Mouse (Mus musculus) cerebellum, adult 18-20 months (tissue): ENCODE data around the gene Dyrk2.

ENCODE experiments used
- DNase-seq, 2 experiments: peaks; one replicate each; pipeline ENCODE4 v3.0.0; 2021

Gene Dyrk2

GRCm38 (mm10) chr10:118840598-118840997 is 29.4 kb downstream of the Dyrk2 start:
- no peak for DNase-seq

GRCm38 (mm10) chr10:118839343-118840141 is 30.5 kb downstream of the Dyrk2 start:
- no peak for DNase-seq

- DNase-seq, result no peak
These were observed 32.4 kb downstream of the Dyrk2 start for GRCm38 (mm10) chr10:118837636-118838035.

DNA sequence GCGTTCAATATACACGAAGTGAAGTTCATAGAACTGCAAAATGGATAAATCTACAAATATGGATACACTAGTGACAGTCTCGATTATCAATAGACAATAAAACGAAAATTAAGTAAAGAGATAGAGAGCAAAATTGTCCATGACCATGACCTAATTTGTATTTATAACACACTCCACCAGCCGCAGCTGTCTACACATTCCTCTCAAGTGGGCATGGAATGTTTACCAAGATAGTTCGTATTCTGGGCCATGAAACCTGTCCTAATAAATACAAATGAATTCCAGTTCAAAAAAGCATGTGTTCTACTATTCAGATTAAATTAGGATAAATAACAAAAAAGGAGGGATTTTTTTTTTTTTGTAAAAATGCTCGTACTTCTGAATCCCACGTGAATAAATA is 38.8 kb downstream of the Dyrk2 start:
- DNase-seq, result no peak

GRCm38 (mm10) chr10:118829641-118830040 is 40.4 kb downstream of the Dyrk2 start:
- DNase-seq, result no peak

GRCm38 (mm10) chr10:118827116-118827515 is 42.9 kb downstream of the Dyrk2 start:
- no peak for DNase-seq

- no peak for DNase-seq
These were observed 45.2 kb downstream of the Dyrk2 start for GRCm38 (mm10) chr10:118824830-118825229.

DNA sequence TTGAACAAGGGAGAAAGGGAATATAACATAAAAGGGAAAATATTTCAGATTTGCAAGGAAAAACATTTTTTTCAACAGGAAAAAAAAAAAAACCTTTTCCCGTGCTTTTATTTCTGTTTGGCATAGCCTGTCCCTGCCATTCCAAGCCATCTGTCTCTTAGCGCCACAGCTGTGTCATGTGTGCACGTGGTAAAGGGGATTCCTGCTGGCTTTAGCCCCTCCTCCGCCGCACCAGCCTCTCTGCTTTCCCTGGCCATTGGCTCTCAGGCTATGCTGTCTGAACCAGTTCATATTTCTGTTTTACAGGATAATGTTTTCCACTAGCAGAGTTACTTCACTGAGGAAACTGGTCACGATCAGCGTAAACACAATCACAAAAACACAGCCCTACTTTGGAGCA is 49.1 kb downstream of the Dyrk2 start:
- no peak for DNase-seq

DNA sequence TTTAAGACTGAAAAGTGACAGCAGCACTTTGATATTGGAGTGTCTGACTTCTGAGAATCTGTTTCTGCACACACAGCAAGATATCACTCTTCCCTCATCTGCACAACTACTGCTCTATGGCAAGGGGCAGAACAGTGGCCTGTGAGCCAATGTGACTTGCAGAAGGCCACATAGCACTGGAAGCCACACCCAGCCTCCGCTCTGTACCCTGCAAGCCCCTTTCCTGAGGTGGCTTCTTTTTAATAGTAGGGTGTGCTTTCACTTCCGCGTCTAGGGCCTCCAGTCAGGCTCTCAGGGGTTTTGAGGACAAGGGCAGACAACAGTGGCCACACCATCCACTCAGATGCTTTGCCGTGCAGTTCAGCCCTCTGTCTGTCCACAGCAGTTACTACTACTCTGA is 50.2 kb downstream of the Dyrk2 start:
- DNase-seq, result no peak

GRCm38 (mm10) chr10:118817089-118817488 is 52.9 kb downstream of the Dyrk2 start:
- no peak for DNase-seq

DNA sequence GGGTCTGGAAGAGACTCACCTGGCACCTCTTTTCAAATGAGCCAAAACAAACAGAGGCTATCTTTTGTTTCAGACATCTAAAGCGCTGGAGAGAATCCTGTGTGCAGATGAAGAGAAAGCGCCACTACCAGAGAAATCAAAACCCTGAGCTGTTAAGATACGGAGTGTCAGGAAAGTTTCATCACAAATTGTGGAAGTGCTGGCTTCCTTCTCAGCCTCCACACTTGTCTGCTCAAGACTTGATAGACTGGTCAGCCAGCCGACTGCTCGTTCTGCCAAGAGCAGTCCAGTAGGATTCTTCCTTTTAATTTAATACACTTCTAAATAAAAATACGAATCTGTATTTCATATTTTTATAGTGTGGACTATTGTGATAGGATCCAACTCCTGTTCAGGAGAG is 58.1 kb downstream of the Dyrk2 start:
- DNase-seq, result no peak

DNA sequence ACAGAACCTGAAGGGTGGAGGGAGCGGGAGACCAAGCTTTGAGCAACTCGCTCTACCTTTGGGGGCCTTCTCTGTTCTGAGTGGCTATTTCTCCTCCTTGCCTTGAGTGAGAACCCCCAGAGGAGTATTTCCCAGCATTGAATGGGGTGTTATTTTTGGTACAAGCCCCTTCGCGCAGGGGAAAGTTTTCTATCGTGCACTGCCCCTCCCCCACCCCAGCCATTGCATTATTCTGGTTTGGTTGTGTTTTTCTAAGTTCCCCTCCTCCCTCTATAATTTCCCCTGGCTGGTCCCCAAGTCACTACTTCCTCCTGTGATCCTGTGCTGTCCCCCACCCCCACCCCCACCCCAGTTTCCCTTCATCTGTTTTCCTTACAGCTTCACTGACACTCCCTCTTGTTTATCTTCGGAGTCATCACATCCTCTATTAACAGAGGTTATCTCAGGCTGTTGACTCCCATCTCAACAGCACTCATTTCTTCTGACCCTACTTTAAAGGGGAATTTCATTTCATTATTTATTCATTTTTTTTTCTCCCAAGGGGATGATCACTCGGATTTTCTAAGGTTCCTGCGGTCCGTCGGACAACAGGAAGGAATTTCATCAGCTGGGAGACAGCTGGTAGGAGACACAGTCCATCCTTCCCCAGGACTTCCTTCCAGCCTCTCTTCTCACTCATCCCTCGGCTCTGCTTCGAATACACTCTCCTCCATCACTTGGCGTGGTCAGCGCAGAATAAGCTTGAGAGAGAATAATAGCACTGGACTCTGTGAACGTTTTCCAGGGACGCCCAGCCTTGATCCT is 58.9 kb downstream of the Dyrk2 start:
- DNase-seq, result no peak
